Mouse (Mus musculus) ES-E14 (cell line): ENCODE measurements around the gene Slc5a4b. TPM values are rescaled to one million over a fixed set of nuclear protein-coding genes. Genes with fewer than 3 reads are reported as not detected.

ENCODE experiments used
- DNase-seq: peaks from one replicate; pipeline ENCODE4 v3.0.0-alpha.2; 2013; ENCODE audit warnings: low read depth, low spot score
- H3K27ac ChIP-seq: 2 replicates; pipeline ENCODE4 v1.5.1; 2012; ENCODE audit warnings: low read depth, mild to moderate bottlenecking, low read length, moderate library complexity, mixed read lengths; ENCODE audit not compliant: poor library complexity, insufficient read depth, severe bottlenecking
- H3K36me3 ChIP-seq: 2 replicates; pipeline ENCODE4 v1.6.1; 2012; ENCODE audit warnings: mild to moderate bottlenecking, low read length, moderate library complexity, mixed read lengths; ENCODE audit not compliant: control insufficient read depth, poor library complexity, insufficient read depth, severe bottlenecking
- H3K4me1 ChIP-seq, 2 experiments: fragments of 150-350 bp in 1 of 2; sonication (generic) in 1 of 2; 2 replicates each; pipeline ENCODE4 v1.6.1; 2012; ENCODE audit warnings: low read length in 2 of 2, mild to moderate bottlenecking in 1 of 2, mixed read lengths in 1 of 2; ENCODE audit not compliant: control insufficient read depth in 2 of 2, insufficient read depth in 2 of 2, poor library complexity in 1 of 2
- H3K4me3 ChIP-seq, 2 experiments: fragments of 150-350 bp in 1 of 2; sonication (generic) in 1 of 2; 2 replicates each; pipeline ENCODE4 v1.5.1; 2012; ENCODE audit warnings: low read length in 2 of 2, low read depth in 1 of 2, mild to moderate bottlenecking in 1 of 2, mixed read lengths in 1 of 2; ENCODE audit not compliant: insufficient read depth in 1 of 2, poor library complexity in 1 of 2, severe bottlenecking in 1 of 2
- H3K9ac ChIP-seq: 2 replicates; pipeline ENCODE4 v1.6.1; 2012; ENCODE audit warnings: low read depth, mild to moderate bottlenecking, low read length, mixed read lengths; ENCODE audit not compliant: poor library complexity, insufficient read depth, severe bottlenecking
- H3K9me3 ChIP-seq: fragments of 150-350 bp; sonication (generic); 2 replicates; pipeline ENCODE4 v1.6.1; 2012; ENCODE audit warnings: low read depth, mild to moderate bottlenecking, low read length; ENCODE audit not compliant: control insufficient read depth, insufficient read depth
- CHD2 ChIP-seq: IDR thresholded peaks from 2 replicates; pipeline ENCODE4 v1.6.1; 2014; ENCODE audit warnings: mild to moderate bottlenecking, low read depth, low read length, inconsistent platforms
- HCFC1 ChIP-seq: IDR thresholded peaks from 2 replicates; pipeline ENCODE4 v1.6.1; 2012; ENCODE audit warnings: low read length, inconsistent platforms, borderline replicate concordance; ENCODE audit not compliant: insufficient read depth
- MAFK ChIP-seq: IDR thresholded peaks from 2 replicates; pipeline ENCODE4 v1.6.1; 2014; ENCODE audit warnings: mild to moderate bottlenecking, low read depth, low read length, inconsistent platforms; ENCODE audit not compliant: insufficient read depth
- ZC3H11A ChIP-seq: IDR thresholded peaks from 2 replicates; pipeline ENCODE4 v1.6.1; 2012; ENCODE audit warnings: low read depth, mild to moderate bottlenecking, inconsistent platforms, low read length, borderline replicate concordance
- ZNF384 ChIP-seq: IDR thresholded peaks from 2 replicates; pipeline ENCODE4 v1.6.1; 2012; ENCODE audit warnings: low read depth, low read length, inconsistent platforms
- in situ Hi-C, 2 experiments: fragments of 600-800 bp; cut with MboI; formaldehyde crosslinking; loops; one replicate each; pipeline ENCODE4 v1.15.1; 2025; ENCODE audit warnings: low sequenced_read_pairs in 2 of 2, inconsistent platforms in 1 of 2; ENCODE audit not compliant: unreplicated experiment in 2 of 2
- total RNA-seq: library from RNA; depleted of rRNA; stranded (reverse); fragments of 300-350 nt; gene quantifications from 2 replicates; pipeline ENCODE4 v1.2.3, GENCODE M21; 2012

Slc5a4b gene
- total RNA-seq, 1 experiment: 7.1 TPM

- H3K36me3 ChIP-seq: peaks cover 24% of the 10 kb centered on the region
- in situ Hi-C loops: no loop called here
These were observed 75.5 kb downstream of the Slc5a4b start for GRCm38 (mm10) chr10:76035277-76035676.

DNA sequence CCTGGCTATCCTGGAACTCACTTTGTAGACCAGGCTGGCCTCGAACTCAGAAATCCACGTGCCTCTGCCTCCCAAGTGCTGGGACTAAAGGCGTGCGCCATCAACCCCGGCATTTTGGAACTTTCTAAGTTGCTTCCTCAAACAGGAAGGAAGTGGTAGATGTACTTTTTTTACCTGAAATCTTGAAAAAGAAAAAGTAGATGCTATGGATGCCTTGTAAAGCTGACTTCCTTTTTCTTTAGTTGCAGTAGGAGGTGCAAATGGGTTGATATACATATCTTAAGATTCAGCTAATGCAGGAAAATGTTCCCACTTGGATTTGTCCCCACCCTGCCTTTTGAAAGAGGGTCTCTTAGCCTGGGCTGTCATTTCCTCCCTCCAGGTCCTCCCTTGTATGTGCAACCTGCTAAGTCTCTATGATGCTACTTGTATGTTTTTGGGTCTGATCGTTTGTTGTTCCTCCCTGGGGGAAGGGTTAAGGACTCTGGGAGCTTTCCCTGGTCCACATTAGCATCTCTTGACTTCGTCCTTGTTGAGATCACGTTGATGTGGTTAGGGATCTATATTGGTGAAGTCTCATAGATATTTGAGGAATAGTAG, 76.7 kb downstream of the Slc5a4b start:
- TF ChIP-seq CHD2 (no peak), MAFK (no peak)
- Histone ChIP-seq H3K9me3 (no peaks in the 10 kb centered on the region), H3K4me3 (peak overlapping the region; percentile 35 to 89; a peak in 3 of 4 replicates), H3K4me1 (peaks cover 9 to 10% of the 10 kb centered on the region in 2 experiments), H3K36me3 (peaks cover 13% of the 10 kb centered on the region), H3K27ac (no peak overlapping the region), H3K9ac (no peak overlapping the region; the same call in 1 of the 2 replicates)
- no peak for DNase-seq
- in situ Hi-C loops: no loop called here

More at GRCm38 (mm10) chr10:76035277-76035676, 75.5 kb downstream of the Slc5a4b start:
- Histone ChIP-seq H3K9ac (no peak overlapping the region), H3K4me3 (peak overlapping the region in 1 of 2 experiments; percentile 3; a peak in 1 of 4 replicates), H3K9me3 (no peaks in the 10 kb centered on the region), H3K27ac (no peak overlapping the region), H3K4me1 (peaks cover 9 to 10% of the 10 kb centered on the region in 2 experiments)
- no peak for DNase-seq
- no peak for TF ChIP-seq ZC3H11A
- TF ChIP-seq HCFC1: no peak
- no peak for TF ChIP-seq CHD2
- TF ChIP-seq ZNF384: no peak
- no peak for TF ChIP-seq MAFK

DNA sequence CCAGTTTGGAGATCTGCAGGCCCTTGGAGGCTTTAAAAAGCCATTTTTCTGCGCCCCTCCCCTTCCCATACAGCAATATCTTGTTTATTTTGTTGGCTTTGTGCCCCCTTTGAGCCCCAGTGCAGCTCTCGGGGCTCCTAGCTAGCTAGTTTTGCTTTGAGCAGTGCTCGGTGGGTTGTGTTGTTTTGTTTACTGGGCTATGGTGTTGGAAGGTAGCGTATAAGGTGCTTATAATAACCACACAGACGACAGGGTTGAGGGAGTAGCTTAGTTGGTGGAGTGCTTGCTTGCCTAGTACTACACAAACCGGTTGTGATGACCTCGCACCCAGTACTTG, 77.7 kb downstream of the Slc5a4b start:
- H3K36me3 ChIP-seq: peaks cover 5% of the 10 kb centered on the region
- DNase-seq: no peak
- H3K4me3 ChIP-seq: peak overlapping the region; percentile 82 to 89
- H3K27ac ChIP-seq: peak overlapping the region; percentile 86; the same call in 1 of the 2 replicates
- TF ChIP-seq CHD2: no peak
- no peak for TF ChIP-seq ZC3H11A
- H3K9me3 ChIP-seq: no peaks in the 10 kb centered on the region
- H3K4me1 ChIP-seq: peaks cover 9 to 12% of the 10 kb centered on the region in 2 experiments
- in situ Hi-C loops: no loop called here
- H3K9ac ChIP-seq: peak overlapping the region; percentile 97

- in situ Hi-C loops: no loop called here
- H3K4me3 ChIP-seq: peak within 1 kb of the TSS; percentile 82 to 89
- H3K9ac ChIP-seq: peak within 1 kb of the TSS; percentile 97
- no peak; the same call in 1 of the 2 replicates for TF ChIP-seq CHD2
- no peak for TF ChIP-seq ZC3H11A
- TF ChIP-seq HCFC1: no peak
- no peak for TF ChIP-seq MAFK
- no peak for TF ChIP-seq ZNF384
- H3K27ac ChIP-seq: peak within 1 kb of the TSS; percentile 88
- H3K36me3 ChIP-seq: no peaks in the 10 kb centered on the region; the same call in 1 of the 2 replicates
- no peaks in the 10 kb centered on the region for H3K9me3 ChIP-seq
- H3K4me1 ChIP-seq: peaks cover 9 to 12% of the 10 kb centered on the region in 2 experiments
- DNase-seq: peak; percentile 94
These were observed 78.2 kb downstream of the Slc5a4b start, which contains the start of gene Zfp280b for GRCm38 (mm10) chr10:76032402-76033118. Gene Zfp280b (plus strand): TSS chr10:76032650.
